Mouse (Mus musculus): ENCODE results near the gene Tmcc2. TPM values are rescaled to one million over a fixed set of nuclear protein-coding genes. Genes with fewer than 3 reads are reported as not detected.

Tmcc2 gene
- polyA plus RNA-seq (2016; fragmentation: Nextera tagmentation; extraction: Ambion mirVana) = 10.2 and 11.7 TPM in 2 replicates

GRCm38 (mm10) chr1:132390691-132391579 lies at the start of gene Tmcc2:
Tmcc2 (minus strand) TSS chr1:132391281.
- peak within 1 kb of the TSS; percentile 95 for H3K27ac ChIP-seq (replicated peaks)
- H3K4me1 ChIP-seq = peaks cover 56% of the 10 kb centered on the region
- peak within 1 kb of the TSS; percentile 84 for H3K4me3 ChIP-seq
- H3K36me3 ChIP-seq (replicated peaks) = no peaks in the 10 kb centered on the region; the same call in 1 of the 2 replicates
- peak; percentile 67 for DNase-seq (ENCODE audit: low spot score)
- H3K9me3 ChIP-seq = no peaks in the 10 kb centered on the region
- peaks cover 9% of the 10 kb centered on the region for H3K27me3 ChIP-seq (replicated peaks; ENCODE audit: low read depth, poor library complexity, severe bottlenecking)
- WGBS = under 1% methylated on average over 50 of the region's 50 CpGs

- H3K27me3 ChIP-seq (replicated peaks; ENCODE audit: low read depth, poor library complexity, severe bottlenecking) = no peaks in the 10 kb centered on the region
- H3K4me1 ChIP-seq = 0 out of 2 replicates have a peak, but pooled peaks cover 4% of the 10 kb centered on the region
- 84% methylated on average over 5 of the region's 5 CpGs for WGBS
- 0 out of 2 replicates have a peak, but pooled peaks cover 4% of the 10 kb centered on the region for H3K9me3 ChIP-seq
- H3K27ac ChIP-seq (replicated peaks) = no peak overlapping the region
- no peak overlapping the region for H3K4me3 ChIP-seq
- DNase-seq (ENCODE audit: low spot score) = no peak
- H3K36me3 ChIP-seq (replicated peaks) = peaks cover 49% of the 10 kb centered on the region
These were observed 46.3 kb upstream of the Tmcc2 start for GRCm38 (mm10) chr1:132437389-132437788.

GRCm38 (mm10) chr1:132436960-132437359 lies 45.9 kb upstream of the Tmcc2 start:
- DNase-seq (ENCODE audit: low spot score) = no peak
- H3K27ac ChIP-seq (replicated peaks) = no peak overlapping the region
- H3K9me3 ChIP-seq = 0 out of 2 replicates have a peak, but pooled peaks cover 4% of the 10 kb centered on the region
- no peaks in the 10 kb centered on the region for H3K27me3 ChIP-seq (replicated peaks; ENCODE audit: low read depth, poor library complexity, severe bottlenecking)
- peaks cover 45% of the 10 kb centered on the region for H3K36me3 ChIP-seq (replicated peaks)
- H3K4me1 ChIP-seq = 0 out of 2 replicates have a peak, but pooled peaks cover 4% of the 10 kb centered on the region
- no peak overlapping the region for H3K4me3 ChIP-seq
- 80% methylated on average over 1 of the region's 1 CpGs for WGBS

DNA sequence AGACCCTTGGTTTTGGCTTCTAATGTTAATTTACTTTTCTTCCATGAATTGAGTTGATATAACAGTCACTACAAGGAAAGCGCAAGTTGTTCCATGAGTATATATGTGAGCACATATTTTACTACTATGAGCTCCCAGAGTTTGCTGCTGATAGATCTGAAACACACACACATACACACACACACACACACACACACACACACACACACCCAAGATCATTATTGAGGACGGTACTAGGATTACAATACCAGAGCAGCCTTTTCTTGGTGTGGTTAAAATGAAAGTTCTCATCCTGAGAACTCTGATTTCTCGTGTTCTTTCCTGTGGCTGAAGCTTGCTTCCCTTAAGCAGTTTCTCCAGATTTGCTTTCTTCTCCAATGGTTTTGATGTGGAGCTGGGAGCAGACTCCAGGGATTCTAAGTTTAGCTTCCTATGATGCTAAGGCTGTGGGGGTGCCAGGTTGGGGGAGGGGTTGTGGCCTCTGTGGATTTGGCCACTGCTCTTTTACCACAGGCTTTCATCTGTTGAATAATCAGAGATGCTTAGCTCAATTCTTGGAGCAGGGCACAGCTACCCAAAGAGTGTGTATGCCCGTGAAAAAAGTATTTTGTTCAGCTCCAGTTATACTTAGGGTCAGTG lies 45.4 kb upstream of the Tmcc2 start:
- Histone ChIP-seq H3K4me3 (no peak overlapping the region), H3K27ac (replicated peaks) (no peak overlapping the region), H3K36me3 (replicated peaks) (peaks cover 40% of the 10 kb centered on the region), H3K9me3 (0 out of 2 replicates have a peak, but pooled peaks cover 4% of the 10 kb centered on the region), H3K4me1 (0 out of 2 replicates have a peak, but pooled peaks cover 7% of the 10 kb centered on the region), H3K27me3 (replicated peaks; ENCODE audit: low read depth, poor library complexity, severe bottlenecking) (no peaks in the 10 kb centered on the region)
- WGBS = 78% methylated on average over 4 of the region's 4 CpGs
- DNase-seq (ENCODE audit: low spot score) = no peak

GRCm38 (mm10) chr1:132434032-132434431 lies 43.0 kb upstream of the Tmcc2 start:
- DNase-seq (ENCODE audit: low spot score) = no peak
- H3K27ac ChIP-seq (replicated peaks) = no peak overlapping the region
- 91% methylated on average over 12 of the region's 12 CpGs for WGBS
- no peaks in the 10 kb centered on the region for H3K27me3 ChIP-seq (replicated peaks; ENCODE audit: low read depth, poor library complexity, severe bottlenecking)
- H3K36me3 ChIP-seq (replicated peaks) = peaks cover 19% of the 10 kb centered on the region
- peaks cover 19% of the 10 kb centered on the region for H3K4me1 ChIP-seq
- no peak overlapping the region for H3K4me3 ChIP-seq
- H3K9me3 ChIP-seq = no peaks in the 10 kb centered on the region

- Histone ChIP-seq H3K4me1 (peaks cover 19% of the 10 kb centered on the region), H3K27ac (replicated peaks) (no peak overlapping the region), H3K27me3 (replicated peaks; ENCODE audit: low read depth, poor library complexity, severe bottlenecking) (no peaks in the 10 kb centered on the region), H3K4me3 (no peak overlapping the region), H3K36me3 (replicated peaks) (peaks cover 19% of the 10 kb centered on the region), H3K9me3 (no peaks in the 10 kb centered on the region)
- DNase-seq (ENCODE audit: low spot score) = no peak
- 90% methylated on average over 5 of the region's 5 CpGs for WGBS
These were observed 42.3 kb upstream of the Tmcc2 start for GRCm38 (mm10) chr1:132433349-132433748.

DNA sequence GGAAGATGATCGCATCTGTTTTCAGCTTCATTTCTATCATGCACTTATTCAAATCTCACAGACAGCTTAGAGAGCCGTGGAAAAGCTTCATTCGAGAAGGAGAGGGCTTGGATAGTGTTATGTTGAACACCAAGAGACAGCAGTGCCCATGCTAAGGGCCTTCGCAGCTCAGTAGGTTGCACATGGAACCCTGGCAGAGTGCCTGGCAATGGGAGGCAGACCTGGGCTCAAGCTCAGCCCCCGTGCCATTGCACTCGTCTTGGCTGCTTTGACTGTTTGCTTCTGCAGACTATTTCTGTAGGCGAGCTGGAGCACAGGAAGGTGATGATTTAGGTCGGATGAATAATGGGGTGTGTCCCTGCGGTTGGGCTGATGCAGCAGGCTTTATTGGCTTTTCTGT lies 40.6 kb upstream of the Tmcc2 start:
- DNase-seq (ENCODE audit: low spot score) = no peak
- Histone ChIP-seq H3K27me3 (replicated peaks; ENCODE audit: low read depth, poor library complexity, severe bottlenecking) (no peaks in the 10 kb centered on the region), H3K9me3 (no peaks in the 10 kb centered on the region), H3K36me3 (replicated peaks) (peaks cover 15% of the 10 kb centered on the region), H3K4me3 (no peak overlapping the region), H3K4me1 (peaks cover 17% of the 10 kb centered on the region), H3K27ac (replicated peaks) (no peak overlapping the region)
- WGBS = 89% methylated on average over 9 of the region's 9 CpGs

DNA sequence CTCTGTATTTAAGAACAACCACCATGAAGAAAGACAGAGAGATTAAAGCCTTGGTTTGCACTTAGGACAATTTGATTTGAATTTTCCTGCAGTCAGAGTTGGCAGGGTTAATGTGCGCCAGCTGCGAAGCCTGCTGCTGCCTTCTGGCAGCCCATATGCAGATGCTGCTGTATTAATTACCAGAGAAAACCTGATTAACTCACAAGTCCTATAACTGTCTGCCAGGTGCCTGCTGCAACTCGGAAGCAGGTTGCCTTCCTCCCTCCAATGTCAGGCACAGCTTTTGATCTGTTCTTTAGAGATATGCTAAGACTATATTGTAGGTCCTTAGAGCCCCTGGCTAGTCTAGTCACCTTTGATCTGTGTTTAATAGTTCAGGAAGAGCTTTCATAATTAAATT lies 39.7 kb upstream of the Tmcc2 start:
- H3K4me3 ChIP-seq = no peak overlapping the region
- H3K27me3 ChIP-seq (replicated peaks; ENCODE audit: low read depth, poor library complexity, severe bottlenecking) = no peaks in the 10 kb centered on the region
- H3K36me3 ChIP-seq (replicated peaks) = peaks cover 11% of the 10 kb centered on the region
- WGBS = 68% methylated on average over 3 of the region's 3 CpGs
- H3K4me1 ChIP-seq = peaks cover 20% of the 10 kb centered on the region
- H3K9me3 ChIP-seq = no peaks in the 10 kb centered on the region
- peak; percentile 52 for DNase-seq (ENCODE audit: low spot score)
- H3K27ac ChIP-seq (replicated peaks) = no peak overlapping the region

DNA sequence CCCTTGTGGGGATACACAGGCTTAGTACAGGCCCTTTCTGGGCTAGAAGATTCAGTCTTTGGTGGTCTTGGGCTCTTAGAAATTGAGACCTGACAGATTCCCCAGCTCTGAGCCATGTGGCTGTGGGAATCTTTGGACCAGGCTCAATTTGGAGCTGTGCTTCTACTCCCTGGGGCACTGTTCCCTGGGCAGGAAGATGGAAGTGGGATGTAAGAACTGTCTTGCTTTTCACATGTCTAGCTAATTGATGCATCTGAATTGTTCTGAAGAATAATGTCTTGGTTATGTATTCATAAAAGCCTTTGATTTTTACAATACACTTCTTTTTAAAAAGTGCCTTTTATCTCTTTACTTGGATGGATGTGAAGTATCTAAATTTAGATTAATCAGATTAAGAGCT lies 34.5 kb upstream of the Tmcc2 start:
- no peak overlapping the region for H3K4me3 ChIP-seq
- no peak for DNase-seq (ENCODE audit: low spot score)
- H3K27me3 ChIP-seq (replicated peaks; ENCODE audit: low read depth, poor library complexity, severe bottlenecking) = no peaks in the 10 kb centered on the region
- no peak overlapping the region for H3K27ac ChIP-seq (replicated peaks)
- H3K36me3 ChIP-seq (replicated peaks) = peaks cover 6% of the 10 kb centered on the region
- H3K4me1 ChIP-seq = peaks cover 24% of the 10 kb centered on the region
- H3K9me3 ChIP-seq = no peaks in the 10 kb centered on the region

GRCm38 (mm10) chr1:132422912-132423696 lies 32.0 kb upstream of the Tmcc2 start:
- Histone ChIP-seq H3K4me1 (peaks cover 37% of the 10 kb centered on the region), H3K27me3 (replicated peaks; ENCODE audit: low read depth, poor library complexity, severe bottlenecking) (peaks cover 5% of the 10 kb centered on the region; the same call in 1 of the 2 replicates), H3K9me3 (no peaks in the 10 kb centered on the region), H3K27ac (replicated peaks) (no peak overlapping the region), H3K36me3 (replicated peaks) (peaks cover 6% of the 10 kb centered on the region), H3K4me3 (no peak overlapping the region)
- DNase-seq (ENCODE audit: low spot score) = no peak
- WGBS = 89% methylated on average over 5 of the region's 5 CpGs

GRCm38 (mm10) chr1:132420662-132421061 lies 29.6 kb upstream of the Tmcc2 start:
- Histone ChIP-seq H3K27me3 (replicated peaks; ENCODE audit: low read depth, poor library complexity, severe bottlenecking) (peaks cover 5% of the 10 kb centered on the region; the same call in 1 of the 2 replicates), H3K9me3 (no peaks in the 10 kb centered on the region), H3K36me3 (replicated peaks) (peaks cover 6% of the 10 kb centered on the region), H3K4me3 (no peak overlapping the region), H3K27ac (replicated peaks) (no peak overlapping the region), H3K4me1 (peaks cover 45% of the 10 kb centered on the region)
- 86% methylated on average over 7 of the region's 7 CpGs for WGBS
- no peak for DNase-seq (ENCODE audit: low spot score)

- Histone ChIP-seq H3K9me3 (no peaks in the 10 kb centered on the region), H3K27me3 (replicated peaks; ENCODE audit: low read depth, poor library complexity, severe bottlenecking) (peaks cover 5% of the 10 kb centered on the region; the same call in 1 of the 2 replicates), H3K36me3 (replicated peaks) (peaks cover 6% of the 10 kb centered on the region), H3K27ac (replicated peaks) (no peak overlapping the region), H3K4me1 (peaks cover 41% of the 10 kb centered on the region), H3K4me3 (no peak overlapping the region)
- 92% methylated on average over 2 of the region's 2 CpGs for WGBS
- DNase-seq (ENCODE audit: low spot score) = no peak
These were observed 29.1 kb upstream of the Tmcc2 start for GRCm38 (mm10) chr1:132420206-132420605.

Measured in embryonic facial prominence, embryonic 10.5 days (tissue).